Mouse (Mus musculus) layer of hippocampus, postnatal 36 days (tissue): Measurements from ENCODE around the gene Creb3l2. TPM values are rescaled to one million over a fixed set of nuclear protein-coding genes. Genes with fewer than 3 reads are reported as not detected.
A peak's percentile ranks its signal among the peaks of the same experiment; 100 is the strongest.

ENCODE experiments used
- DNase-seq, 2 experiments: peaks; one replicate each; pipeline ENCODE4 v3.0.0; 2022
- total RNA-seq, 2 experiments: library from RNA; stranded (reverse); gene quantifications; 2 replicates each; pipeline ENCODE4 v1.2.3; 2021

The Creb3l2 gene
- total RNA-seq, 2 experiments from 2014 or later, result 10.7 to 11.5 TPM

DNA sequence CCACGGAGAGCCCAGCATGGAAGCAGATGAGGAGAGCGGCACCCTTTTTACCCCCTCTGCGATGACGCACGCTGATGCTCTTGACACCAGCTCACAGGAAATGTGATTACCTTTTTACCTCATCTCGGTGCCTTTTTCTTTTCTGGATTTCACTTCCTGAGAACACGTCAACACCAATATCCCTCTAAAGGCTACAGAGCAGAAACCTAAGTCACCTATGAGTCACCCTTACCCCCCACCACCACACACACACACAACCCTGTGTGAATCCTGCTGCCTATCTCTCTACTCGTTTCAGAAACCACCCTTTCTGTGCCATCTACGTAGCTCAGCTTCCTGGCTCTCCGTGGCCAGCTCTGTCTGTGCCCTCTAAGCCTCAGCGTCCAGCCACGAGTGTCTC is 71.4 kb downstream of the Creb3l2 start:
- DNase-seq, result no peak

- no peak for DNase-seq
These were observed 72.2 kb downstream of the Creb3l2 start for GRCm38 (mm10) chr6:37369750-37370149.

DNA sequence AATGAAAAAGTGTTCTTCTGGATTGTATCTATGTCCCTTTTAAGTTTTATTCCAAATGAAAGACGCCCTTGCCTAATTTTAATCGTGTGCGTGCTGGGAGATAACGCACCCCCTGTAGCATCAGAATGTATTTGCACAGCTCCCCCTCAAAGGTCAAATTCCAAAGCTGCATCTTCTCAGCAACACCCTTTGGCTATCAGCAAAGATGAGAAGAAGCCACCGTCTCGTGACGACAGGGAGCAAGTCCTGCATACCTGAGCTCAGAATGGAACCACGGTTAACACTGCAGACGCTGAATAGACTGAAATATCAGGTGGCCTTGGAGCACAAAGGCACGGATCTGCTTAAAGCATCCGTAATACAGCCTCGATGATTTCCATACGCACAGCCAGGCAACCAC is 73.7 kb downstream of the Creb3l2 start:
- no peak for DNase-seq

DNA sequence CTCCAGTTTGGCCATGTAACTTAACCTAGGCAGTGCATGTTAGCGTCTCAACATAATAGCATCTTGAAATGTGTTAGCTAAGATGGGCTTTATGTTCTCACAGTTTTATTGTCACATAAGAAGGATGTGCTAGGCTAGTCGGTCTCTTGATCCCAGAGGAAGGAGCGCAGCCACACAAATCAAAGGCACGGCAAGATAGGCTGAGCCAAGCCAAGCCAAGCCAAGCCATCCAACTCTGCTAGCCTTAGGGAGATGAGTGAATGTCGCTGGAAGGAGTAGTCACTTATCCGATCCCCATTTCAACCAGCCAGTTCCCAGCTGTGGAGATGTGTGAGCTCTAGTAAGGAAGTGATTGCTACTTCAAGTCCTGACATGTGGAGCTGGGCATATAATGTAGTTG is 75.0 kb downstream of the Creb3l2 start:
- no peak for DNase-seq

- DNase-seq, result no peak
These were observed 76.8 kb downstream of the Creb3l2 start for GRCm38 (mm10) chr6:37365179-37365578.

DNA sequence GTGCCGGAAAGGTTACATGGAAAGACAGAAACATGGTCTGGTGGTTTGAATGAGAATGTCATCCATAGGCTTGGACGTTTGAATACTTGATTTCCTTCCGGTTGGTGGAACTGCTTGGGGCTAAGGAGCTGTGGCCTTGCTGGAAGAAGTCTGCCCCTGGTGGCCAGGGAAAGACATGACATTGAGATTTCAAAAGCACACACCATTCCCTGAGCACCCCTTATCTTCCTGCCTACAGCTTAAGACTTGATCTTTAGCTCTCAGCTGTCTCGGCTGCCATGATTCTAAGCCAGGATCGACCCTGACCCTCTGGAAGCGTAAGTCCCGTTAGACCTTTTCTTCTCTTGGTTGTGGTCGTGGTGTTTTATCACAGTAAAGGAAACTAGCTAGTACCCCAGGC is 77.6 kb downstream of the Creb3l2 start:
- no peak for DNase-seq

GRCm38 (mm10) chr6:37360813-37361385 is 81.0 kb downstream of the Creb3l2 start:
- DNase-seq, result no peak

- DNase-seq, result peak; percentile 50 to 53
These were observed 87.3 kb downstream of the Creb3l2 start for GRCm38 (mm10) chr6:37354449-37355179.

DNA sequence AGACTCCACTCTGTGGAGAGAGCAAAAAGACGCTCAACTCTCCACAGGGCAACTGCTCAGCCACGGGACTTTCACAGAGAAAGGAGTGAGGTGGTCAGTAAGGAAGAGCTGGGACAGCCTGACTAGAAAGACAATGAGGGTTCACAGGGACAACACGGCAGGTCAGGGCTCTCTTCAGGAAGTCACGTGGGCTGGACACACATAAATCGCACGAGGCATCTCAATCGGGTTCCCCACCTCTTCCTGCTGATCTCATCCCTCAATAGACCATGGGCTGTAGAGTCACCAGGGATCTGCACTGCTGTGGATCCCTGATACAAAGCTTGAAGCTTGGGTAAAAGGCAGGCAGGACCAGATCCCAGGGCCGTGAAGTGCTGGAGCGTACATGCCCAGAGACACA is 88.3 kb downstream of the Creb3l2 start:
- DNase-seq, result no peak

- peak; percentile 54 to 68 for DNase-seq
These were observed 90.1 kb downstream of the Creb3l2 start for GRCm38 (mm10) chr6:37351731-37352380.

DNA sequence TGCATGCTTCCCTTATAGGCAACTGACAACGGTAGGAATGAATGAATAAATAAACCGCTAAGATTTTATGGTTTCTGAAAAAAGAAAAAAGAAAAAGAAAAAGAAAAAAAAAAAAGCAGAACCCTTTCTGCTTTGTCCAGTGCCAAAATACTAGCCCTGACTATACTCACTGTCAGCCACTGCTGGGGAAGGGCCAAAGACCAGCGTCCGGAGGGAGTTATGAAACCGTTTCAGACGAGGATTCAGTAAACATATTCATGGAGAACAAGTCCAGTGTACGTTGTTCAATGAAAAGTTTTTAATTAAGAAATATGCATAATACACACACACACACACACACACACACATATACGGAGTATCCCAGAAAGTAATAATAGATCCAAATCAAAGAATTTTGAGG is 91.6 kb downstream of the Creb3l2 start:
- DNase-seq, result no peak

DNA sequence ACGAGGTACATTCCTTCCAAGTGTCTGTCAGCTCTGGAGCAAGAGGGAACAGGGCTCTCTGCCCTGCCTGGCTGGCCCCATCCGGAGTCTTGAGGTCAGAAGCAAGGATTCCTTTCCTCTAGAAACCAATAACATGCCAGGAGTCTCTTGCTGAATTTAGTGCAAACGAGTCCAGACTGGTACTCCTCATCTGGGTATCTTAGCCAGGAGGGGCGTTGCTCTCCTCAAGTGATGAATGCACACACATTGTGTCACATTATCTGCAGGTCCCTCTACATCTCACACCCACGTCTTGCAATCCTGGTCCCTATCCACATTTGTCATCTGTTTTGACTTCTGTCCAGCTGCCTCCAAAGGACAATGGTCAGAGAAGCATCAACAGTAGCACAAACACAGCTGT is 94.3 kb downstream of the Creb3l2 start:
- DNase-seq, result no peak

DNA sequence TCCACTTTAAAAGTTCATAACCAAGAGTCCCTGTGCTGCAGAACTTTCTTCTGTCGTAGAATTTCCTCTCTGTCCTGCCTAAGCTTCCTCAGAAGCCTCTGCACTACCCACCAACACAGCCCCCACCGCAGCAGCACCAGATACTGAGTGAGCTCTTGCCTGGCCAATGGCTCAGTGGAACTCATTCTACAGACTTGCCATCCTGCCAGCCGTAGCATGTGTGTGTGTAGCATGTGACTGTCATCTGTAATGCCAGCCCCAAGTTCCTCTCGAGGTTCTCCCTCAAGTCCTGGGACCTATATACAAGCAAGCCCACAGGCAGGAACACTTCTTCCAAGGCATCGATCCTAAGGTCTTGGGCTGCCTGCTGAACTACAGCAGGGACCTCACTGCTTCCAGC is 103.9 kb downstream of the Creb3l2 start:
- DNase-seq, result no peak

DNA sequence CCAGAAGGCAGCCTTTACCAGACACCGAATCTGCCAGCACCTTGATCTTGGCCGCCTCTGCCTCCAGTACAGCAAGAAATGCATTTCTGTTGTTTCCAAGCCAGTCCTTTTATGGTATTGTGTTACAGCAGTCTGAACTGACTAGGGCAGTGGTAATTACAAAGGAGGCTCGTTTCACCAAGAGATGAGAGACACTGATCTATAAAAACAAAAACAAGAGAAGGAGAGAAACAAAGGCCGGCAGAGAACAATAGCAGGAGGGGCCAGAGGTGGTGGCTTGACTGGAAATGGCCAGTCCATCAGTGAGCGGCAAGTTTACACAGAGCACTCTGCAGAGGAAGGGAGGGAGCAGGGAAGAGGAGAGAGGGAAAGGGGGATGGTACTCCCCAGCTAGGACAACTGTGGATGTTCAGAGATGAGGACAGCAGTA is 105.1 kb downstream of the Creb3l2 start:
- no peak for DNase-seq

DNA sequence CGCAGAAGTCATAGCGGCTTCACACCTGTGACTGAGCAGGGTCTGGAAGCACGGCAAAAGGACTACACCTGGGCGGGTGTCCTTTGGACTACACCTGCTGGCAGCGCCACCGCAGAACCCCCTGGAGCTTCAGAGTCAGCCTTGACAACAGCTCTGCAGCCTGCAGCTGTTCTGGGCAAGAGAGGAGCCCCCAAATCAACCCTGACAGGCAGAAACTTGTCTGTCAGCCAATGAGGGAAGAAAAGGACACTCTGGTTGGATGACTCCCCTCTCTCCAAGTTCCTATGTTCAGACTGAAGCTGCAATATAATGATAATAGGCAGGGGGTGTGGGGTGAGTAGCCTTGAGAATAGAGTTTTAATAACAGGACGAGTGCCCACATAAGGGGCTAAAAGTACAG is 105.6 kb downstream of the Creb3l2 start:
- DNase-seq, result no peak

DNA sequence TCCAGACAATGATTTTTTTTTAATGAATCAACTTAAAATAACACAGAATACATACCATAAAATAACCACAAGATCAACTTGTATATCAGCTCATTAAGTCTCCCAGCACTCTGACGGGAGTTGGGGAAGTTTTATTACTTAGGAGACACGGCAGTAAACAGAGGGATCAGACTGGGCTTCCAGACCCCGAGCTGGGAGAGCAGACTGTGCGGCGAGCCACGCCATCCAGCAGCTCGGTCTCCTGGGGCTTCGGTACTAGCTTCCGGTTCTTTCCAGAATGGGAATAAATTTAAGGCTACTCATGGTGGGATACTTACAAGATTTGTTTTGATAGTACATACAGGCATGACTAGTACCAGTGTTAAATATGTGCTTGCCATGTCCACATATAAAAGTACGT is 109.1 kb downstream of the Creb3l2 start:
- DNase-seq, result no peak

- no peak for DNase-seq
These were observed 111.8 kb downstream of the Creb3l2 start for GRCm38 (mm10) chr6:37329901-37330864.

GRCm38 (mm10) chr6:37329376-37329775 is 112.6 kb downstream of the Creb3l2 start:
- no peak for DNase-seq

GRCm38 (mm10) chr6:37328671-37329070 is 113.3 kb downstream of the Creb3l2 start:
- no peak for DNase-seq

DNA sequence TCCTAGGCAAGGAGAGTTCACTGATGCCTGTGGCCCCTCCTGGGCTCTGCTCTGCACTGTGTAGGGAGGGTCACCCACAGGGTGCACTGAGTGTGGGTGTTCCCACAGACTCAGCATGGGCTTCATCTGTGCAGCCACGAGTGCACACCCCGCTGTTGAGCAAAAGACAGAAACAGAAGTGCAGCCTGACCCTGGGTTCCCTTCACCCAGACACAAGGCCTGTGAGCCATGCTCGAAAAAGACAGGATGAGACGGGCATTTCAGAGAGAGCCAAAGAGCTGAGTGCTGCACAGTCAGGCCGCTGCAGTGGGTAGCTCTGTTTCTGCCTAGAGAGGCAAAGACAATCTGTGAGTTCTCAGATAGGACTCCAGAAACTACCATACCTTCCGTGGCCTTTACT is 114.4 kb downstream of the Creb3l2 start:
- no peak for DNase-seq

GRCm38 (mm10) chr6:37326603-37326955 is 115.4 kb downstream of the Creb3l2 start:
- DNase-seq, result no peak

DNA sequence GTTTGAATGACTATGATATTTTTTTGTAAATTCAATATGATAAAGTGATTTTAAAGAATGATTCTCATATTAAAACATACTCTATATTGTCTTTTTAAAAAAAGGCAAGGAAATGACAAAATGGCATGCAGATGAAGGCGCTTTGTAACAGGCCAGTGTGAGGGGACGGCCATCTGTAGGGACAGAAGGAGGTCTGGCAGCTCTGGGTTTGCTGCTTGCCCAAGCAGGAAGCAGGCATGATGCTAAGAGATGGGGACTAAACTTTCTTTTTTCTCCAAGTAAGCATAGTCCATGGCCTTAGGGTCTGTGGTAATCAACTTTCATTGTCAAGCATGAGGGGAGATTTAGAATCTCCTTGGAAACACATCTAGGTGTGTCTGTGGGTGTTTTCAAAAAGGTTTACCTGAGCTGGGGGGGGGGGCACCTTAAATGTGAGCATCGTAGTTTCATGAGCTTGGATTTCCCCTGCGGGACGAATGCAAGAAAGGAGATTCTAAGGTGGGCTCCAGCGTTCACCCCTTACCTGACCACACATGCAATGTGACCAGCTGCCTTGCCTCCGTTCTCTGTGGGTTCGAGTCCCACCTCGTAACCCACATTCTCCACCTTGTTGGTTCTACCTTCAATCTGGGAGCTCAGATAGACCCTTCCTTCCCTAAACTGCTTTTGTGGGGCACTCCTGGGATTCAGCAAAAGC is 115.9 kb downstream of the Creb3l2 start:
- DNase-seq, result no peak
